Mouse (Mus musculus): ENCODE results near the gene Col24a1.
A peak's percentile ranks its signal among the peaks of the same experiment; 100 is the strongest.

Gene Col24a1

DNA sequence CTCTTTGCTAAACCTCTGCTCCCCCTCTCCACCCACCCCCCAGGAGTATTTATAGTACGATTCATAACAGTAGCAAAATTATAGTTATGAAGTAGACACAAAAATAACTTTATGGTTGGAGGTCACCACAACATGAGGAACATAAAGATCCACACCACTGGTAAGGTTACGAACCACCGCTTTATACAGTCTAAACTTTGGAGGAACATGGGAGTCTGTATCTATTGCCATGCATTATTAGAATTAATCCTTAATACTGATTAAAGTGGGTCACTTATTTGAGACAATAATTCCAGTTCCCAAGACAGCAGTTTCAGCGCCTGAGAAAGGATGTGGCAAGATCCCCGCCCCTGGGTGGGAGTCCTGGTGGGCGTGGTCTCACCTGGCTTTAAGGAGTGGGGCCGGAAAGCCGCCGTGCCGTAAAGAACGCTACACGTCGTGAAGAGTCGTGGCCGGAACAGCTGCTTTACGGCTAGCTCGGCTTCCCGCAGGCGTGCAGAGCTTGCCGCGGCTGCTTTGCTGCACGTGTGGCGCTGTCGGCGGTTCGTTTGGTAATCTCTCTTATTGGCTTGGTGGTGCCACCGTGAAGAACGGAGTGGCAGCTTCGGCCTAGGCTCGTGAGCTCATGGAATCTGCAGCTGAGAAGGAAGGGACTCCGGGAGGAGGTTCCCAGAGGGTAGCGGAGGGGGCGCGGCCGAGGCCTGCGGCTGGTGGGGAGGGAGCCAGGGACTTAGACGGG is 283.6 kb downstream of the Col24a1 start, which contains the start of gene Znhit6:
Znhit6 (plus strand) TSS at position 463 of the 739 bp plus-strand sequence.
- DNase-seq = peak; percentile 97

DNA sequence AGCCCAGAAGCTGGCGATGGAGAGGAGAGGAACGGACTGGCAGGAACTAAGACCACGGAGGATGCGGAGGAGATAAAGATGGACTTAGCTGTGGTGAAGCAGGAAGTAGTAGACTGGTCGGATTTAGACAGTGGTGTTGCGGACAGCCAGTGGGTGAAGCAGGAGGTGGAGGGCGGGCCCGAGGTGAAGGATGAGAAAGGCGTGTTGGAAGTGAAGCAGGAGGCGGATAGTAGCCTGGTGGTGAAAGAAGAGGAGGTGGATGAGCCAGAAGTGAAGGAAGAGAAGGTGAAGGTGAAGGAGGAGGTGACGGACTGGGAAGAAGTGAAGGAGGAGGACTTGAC is 284.2 kb downstream of the Col24a1 start:
- DNase-seq = no peak

DNA sequence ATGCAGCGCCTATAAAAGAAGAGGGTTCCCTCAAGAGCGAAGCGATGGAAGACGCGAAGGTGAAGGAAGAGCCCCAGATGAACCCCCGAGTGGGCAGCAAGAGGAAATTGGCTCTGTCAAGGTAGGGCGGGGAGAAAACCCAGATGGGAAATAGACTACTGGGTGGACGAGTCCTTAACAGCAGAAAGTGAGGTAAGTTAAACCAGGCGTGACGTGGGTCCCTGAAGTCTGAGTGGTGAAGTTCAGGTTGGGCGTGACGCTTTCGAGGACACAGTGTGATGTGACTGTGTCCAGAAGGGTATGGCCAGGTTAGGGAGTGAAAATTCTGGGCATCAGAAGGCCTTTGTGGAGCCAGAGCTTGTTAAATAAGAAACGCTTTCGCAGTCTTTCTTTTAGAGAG is 284.6 kb downstream of the Col24a1 start:
- DNase-seq = no peak

DNA sequence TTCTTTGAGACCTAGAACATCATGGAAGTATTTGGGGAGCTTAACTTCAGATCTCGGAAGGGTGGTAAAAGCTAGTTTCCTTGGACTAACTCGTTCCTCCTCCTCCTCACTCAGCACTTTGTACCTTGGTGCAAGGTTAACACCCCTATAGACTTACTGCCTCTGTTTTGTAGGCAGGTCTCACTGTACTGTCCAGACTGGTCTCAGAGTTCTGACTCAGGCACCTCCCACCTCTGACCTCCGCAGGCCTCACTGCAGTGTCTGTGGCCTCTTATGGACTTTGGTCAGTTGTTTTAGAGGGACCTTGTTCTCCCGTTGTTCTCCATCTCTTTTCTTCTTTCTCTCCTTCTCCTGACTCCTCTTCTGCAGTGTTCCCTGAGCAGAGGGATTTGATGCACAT is 290.8 kb downstream of the Col24a1 start:
- DNase-seq = peak; percentile 37

DNA sequence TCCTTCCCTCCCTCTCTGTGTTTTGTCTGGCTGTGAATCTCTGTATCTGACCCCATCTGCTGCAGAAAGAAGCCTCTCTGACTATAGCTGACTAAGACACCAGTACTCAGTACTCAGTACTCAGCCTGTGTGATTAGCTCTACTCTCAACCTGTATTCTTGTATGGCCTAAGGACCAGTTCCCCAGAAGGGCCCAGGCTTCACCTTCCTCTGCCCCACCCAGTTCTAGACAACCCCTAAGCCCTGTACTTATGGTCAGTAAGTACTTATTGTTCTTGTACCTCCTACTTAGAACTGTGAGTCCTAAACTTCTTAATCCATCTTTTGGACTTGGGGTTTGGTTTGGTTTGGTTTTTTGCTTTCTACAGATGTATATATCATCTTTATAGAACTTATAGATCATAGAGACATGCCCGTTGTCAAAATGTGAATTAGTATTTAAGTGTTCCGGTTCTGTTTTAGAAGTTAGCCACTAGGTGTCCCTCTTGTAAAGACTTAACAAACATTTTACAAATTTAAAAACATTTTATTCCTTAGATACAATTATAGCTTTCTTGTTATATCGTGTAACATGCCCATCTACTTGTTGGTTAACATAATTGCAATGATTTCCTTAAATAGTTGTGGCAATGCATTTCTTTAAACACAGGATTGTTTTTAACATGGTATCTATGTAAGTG is 291.4 kb downstream of the Col24a1 start:
- peak; percentile 17 for DNase-seq

DNA sequence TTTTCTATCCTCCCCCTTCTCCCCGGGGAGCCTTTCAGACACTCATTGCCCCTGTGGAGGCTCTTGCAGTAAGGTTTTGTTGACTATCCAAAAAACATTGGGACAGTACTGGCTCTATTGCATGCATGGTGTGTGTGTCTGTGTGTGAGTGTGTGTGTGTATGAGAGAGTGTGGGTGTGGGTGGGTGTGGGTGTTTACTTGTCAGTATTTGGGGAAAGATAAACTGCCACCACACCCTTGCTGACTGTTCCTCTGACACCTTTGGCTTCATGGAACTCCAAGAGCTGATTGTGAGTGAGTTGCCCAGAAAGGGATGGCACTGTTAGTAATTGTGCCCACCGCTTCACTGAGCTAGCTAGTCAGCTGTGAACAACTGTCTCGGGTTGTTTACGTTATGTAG is 298.3 kb downstream of the Col24a1 start:
- no peak for DNase-seq

DNA sequence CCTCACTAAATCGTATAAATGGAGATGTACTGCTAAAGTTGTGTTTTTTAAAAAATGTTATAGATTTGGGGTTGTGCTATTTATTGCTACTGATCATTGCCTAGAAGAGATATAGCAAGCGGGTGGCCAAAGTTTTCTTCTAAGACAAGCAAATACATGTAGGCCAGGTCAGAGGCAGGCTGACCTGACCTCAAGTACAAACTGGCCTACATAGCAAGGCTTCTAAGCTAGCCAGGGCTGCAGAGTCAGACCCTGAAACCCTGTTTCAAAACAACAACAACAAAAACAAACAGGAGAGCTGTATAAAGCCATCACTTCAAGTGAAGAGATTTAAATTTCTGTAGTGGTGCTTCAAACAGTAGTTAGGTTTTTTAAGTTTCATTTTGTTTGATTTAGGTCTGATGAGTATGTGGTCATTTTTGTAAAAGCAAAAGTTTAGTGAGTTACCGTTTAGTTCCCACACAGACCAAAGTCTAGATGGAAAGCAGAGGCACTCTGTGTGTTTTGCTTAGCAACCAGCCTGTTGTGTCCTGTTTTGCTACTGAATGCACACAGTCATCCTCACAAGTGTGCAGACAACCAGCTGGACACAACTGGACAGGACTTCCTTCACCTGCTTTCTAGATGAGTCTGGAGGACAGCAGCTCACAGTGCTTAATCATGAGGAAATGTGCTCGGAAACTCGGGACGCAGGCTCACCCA is 299.7 kb downstream of the Col24a1 start:
- no peak for DNase-seq

DNA sequence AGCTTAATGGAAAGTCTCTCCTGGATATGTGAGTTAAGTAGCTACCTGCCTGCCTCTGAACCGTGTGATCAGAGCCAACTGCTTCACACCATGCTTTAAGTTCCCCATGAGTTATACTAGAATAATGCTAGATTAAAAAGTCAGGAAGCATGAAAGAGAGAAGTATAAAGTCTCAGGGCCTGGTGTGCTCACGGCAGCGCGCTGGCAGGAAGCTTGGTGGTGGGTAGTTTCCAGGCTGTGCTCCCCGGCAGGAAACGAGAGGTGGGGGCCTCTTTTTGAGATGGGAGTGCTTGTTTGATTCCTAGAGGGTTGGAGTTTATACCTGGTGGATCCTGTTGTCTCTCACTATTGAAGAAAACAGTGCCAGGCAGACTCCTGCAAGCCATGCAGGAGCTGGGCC is 303.1 kb downstream of the Col24a1 start:
- no peak for DNase-seq

DNA sequence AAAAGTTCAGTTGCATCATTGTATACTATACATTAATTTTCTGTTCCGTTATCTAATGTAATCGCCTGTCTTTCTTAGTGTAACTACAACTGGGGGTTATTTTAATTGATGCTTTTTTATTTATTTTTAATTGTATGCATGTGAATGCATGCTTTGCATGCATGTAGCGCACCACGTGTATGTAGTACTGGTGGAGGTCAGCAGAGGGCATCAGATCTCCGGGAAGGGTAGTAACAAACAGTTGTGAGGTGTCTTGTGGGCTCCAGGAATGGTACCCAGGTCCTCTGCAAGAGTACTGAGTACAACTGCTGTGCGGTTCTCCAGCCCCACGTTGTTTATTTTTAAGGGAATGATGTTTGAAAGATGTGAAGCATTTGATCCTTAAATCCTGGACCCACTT is 306.8 kb downstream of the Col24a1 start:
- no peak for DNase-seq

DNA sequence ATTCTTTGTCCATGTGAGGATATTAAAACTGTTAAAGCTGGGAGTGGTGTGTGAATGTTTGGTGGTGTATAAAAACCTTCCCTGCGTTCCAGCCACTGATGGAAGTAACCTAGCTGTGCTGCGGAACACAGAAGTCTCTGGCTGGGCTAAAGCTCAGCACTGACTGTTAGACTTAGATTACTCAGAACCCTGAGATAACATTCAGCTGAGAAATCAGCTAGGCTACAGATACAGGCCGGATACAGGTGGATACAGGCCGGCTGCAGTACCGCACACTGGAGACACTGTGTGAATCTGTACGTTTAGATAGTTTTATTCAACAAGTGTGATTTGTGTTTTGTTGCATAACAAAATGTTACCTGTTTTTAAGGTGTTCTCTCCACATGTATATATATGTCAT is 308.5 kb downstream of the Col24a1 start:
- no peak for DNase-seq

DNA sequence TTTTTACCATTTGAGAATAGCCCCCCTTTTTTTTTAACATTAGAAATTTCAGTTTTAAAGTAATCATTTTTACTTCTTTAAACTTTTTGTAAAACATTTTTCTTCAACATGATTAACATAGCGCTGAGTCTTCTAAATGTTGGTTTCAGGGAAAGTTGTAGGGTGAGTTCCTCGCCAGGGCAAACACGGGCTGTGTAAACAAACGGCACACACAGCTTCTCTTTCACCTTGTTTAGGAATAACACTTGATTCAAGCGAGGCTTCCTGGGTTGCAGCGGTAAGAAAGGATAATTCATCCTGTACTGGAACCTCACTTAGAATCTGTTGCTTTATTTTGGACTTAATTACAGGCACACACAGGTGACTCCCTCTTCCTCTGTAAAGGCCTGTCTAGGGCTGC is 309.1 kb downstream of the Col24a1 start:
- DNase-seq = no peak
